Mouse (Mus musculus) layer of hippocampus, adult 2 months (tissue): ENCODE results near the gene Arid5b. TPM values are rescaled to one million over a fixed set of nuclear protein-coding genes. Genes with fewer than 3 reads are reported as not detected.

Experiments used
- DNase-seq, 2 experiments: peaks; one replicate each; pipeline ENCODE4 v3.0.0; 2022; ENCODE audit warnings: low spot score in 2 of 2
- H3K27ac ChIP-seq: fragments of 200-600 bp; 2 replicates; pipeline ENCODE4 v1.8.1; 2022
- H3K4me3 ChIP-seq: fragments of 200-600 bp; 2 replicates; pipeline ENCODE4 v1.8.1; 2022; ENCODE audit warnings: mild to moderate bottlenecking
- CTCF ChIP-seq: fragments of 200-600 bp; conservative IDR thresholded peaks from 2 replicates; pipeline ENCODE4 v1.8.1; 2022; ENCODE audit warnings: antibody characterized with exemption, mild to moderate bottlenecking, moderate library complexity
- total RNA-seq, 2 experiments: library from RNA; stranded (reverse); gene quantifications; 2 replicates each; pipeline ENCODE4 v1.2.3; 2021

Gene Arid5b
- total RNA-seq, 2 experiments from 2014 or later: 25.5 to 27.2 TPM

GRCm38 (mm10) chr10:68214809-68215468 is 63.6 kb downstream of the Arid5b start:
- Histone ChIP-seq H3K4me3 (no peak overlapping the region), H3K27ac (no peak overlapping the region)
- TF ChIP-seq CTCF: no peak
- DNase-seq: no peak

- DNase-seq: no peak
- no peak overlapping the region for H3K27ac ChIP-seq
Observed at GRCm38 (mm10) chr10:68212061-68212915, 66.3 kb downstream of the Arid5b start.

GRCm38 (mm10) chr10:68211514-68211913 is 67.0 kb downstream of the Arid5b start:
- no peak overlapping the region for H3K4me3 ChIP-seq
- DNase-seq: no peak
- H3K27ac ChIP-seq: no peak overlapping the region
- TF ChIP-seq CTCF: no peak

More at GRCm38 (mm10) chr10:68212061-68212915, 66.3 kb downstream of the Arid5b start:
- TF ChIP-seq CTCF: no peak
- no peak overlapping the region for H3K4me3 ChIP-seq

- TF ChIP-seq CTCF: no peak
- Histone ChIP-seq H3K4me3 (no peak overlapping the region), H3K27ac (no peak overlapping the region)
- no peak for DNase-seq
Observed at GRCm38 (mm10) chr10:68210025-68210642, 68.4 kb downstream of the Arid5b start.

GRCm38 (mm10) chr10:68208670-68209065 is 69.9 kb downstream of the Arid5b start:
- H3K4me3 ChIP-seq: no peak overlapping the region
- H3K27ac ChIP-seq: no peak overlapping the region
- DNase-seq: no peak
- TF ChIP-seq CTCF: no peak

- no peak for TF ChIP-seq CTCF
- Histone ChIP-seq H3K4me3 (peak overlapping the region; percentile 43), H3K27ac (no peak overlapping the region)
- DNase-seq: no peak
Observed at GRCm38 (mm10) chr10:68207803-68208669, 70.5 kb downstream of the Arid5b start.

GRCm38 (mm10) chr10:68204391-68204790 is 74.1 kb downstream of the Arid5b start:
- DNase-seq: no peak
- no peak overlapping the region for H3K27ac ChIP-seq
- no peak overlapping the region for H3K4me3 ChIP-seq
- no peak for TF ChIP-seq CTCF

- TF ChIP-seq CTCF: no peak
- DNase-seq: no peak
- Histone ChIP-seq H3K4me3 (no peak overlapping the region), H3K27ac (no peak overlapping the region)
Observed at GRCm38 (mm10) chr10:68203860-68204259, 74.7 kb downstream of the Arid5b start.

GRCm38 (mm10) chr10:68203322-68203721 is 75.2 kb downstream of the Arid5b start:
- Histone ChIP-seq H3K27ac (no peak overlapping the region), H3K4me3 (no peak overlapping the region)
- DNase-seq: no peak
- no peak for TF ChIP-seq CTCF

GRCm38 (mm10) chr10:68199440-68199839 is 79.1 kb downstream of the Arid5b start:
- no peak for TF ChIP-seq CTCF
- H3K4me3 ChIP-seq: no peak overlapping the region
- no peak for DNase-seq
- no peak overlapping the region for H3K27ac ChIP-seq

- DNase-seq: no peak
- Histone ChIP-seq H3K4me3 (no peak overlapping the region), H3K27ac (no peak overlapping the region)
- no peak for TF ChIP-seq CTCF
Observed at GRCm38 (mm10) chr10:68196324-68196723, 82.2 kb downstream of the Arid5b start.

- DNase-seq: no peak
- H3K4me3 ChIP-seq: no peak overlapping the region
- H3K27ac ChIP-seq: peak overlapping the region; percentile 85
- TF ChIP-seq CTCF: no peak
Observed at GRCm38 (mm10) chr10:68193561-68193960, 85.0 kb downstream of the Arid5b start.
